Mouse (Mus musculus) intestine, embryonic 15.5 days (tissue): ENCODE results near the gene Pih1d1. TPM values are rescaled to one million over a fixed set of nuclear protein-coding genes. Genes with fewer than 3 reads are reported as not detected.

Experiments used
- ATAC-seq: fragments of 200-750 bp; cut with Nextera tagmentation; 2 replicates; pipeline ENCODE4 v1.8.0; 2017; ENCODE audit warnings: moderate TSS enrichment, moderate library complexity
- H3K27ac ChIP-seq: fragments of 300-500 bp; sonication (generic); 2 replicates; pipeline ENCODE4 v1.5.1; 2015; ENCODE audit warnings: mild to moderate bottlenecking, inconsistent platforms
- H3K27me3 ChIP-seq: fragments of 300-500 bp; sonication (generic); replicated peaks from 2 replicates; pipeline ENCODE4 v1.6.1; 2015; ENCODE audit warnings: inconsistent platforms
- H3K36me3 ChIP-seq: fragments of 300-500 bp; sonication (generic); 2 replicates; pipeline ENCODE4 v1.6.1; 2015; ENCODE audit warnings: inconsistent platforms
- H3K4me1 ChIP-seq: fragments of 300-500 bp; sonication (generic); replicated peaks from 2 replicates; pipeline ENCODE4 v1.6.1; 2015; ENCODE audit warnings: inconsistent platforms
- H3K4me2 ChIP-seq: fragments of 300-500 bp; sonication (generic); replicated peaks from 2 replicates; pipeline ENCODE4 v1.6.1; 2015; ENCODE audit warnings: mild to moderate bottlenecking, inconsistent platforms
- H3K4me3 ChIP-seq: fragments of 300-500 bp; sonication (generic); replicated peaks from 2 replicates; pipeline ENCODE4 v1.5.1; 2015; ENCODE audit warnings: inconsistent platforms
- H3K9ac ChIP-seq: fragments of 300-500 bp; sonication (generic); 2 replicates; pipeline ENCODE4 v1.6.1; 2015; ENCODE audit warnings: inconsistent platforms
- H3K9me3 ChIP-seq: fragments of 300-500 bp; sonication (generic); 2 replicates; pipeline ENCODE4 v1.6.1; 2016; ENCODE audit warnings: inconsistent platforms
- WGBS: fragments of 180-500 bp; shearing (Covaris S2); methylation state at CpG from one replicate; pipeline ENCODE4 v1.1.7; 2015; 5-methylcytosine and 5-hydroxymethylcytosine counted together
- polyA plus RNA-seq: library from polyadenylated mRNA; unstranded; fragments of >200 nt; fragmentation: Nextera tagmentation; extraction: Ambion mirVana; gene quantifications from 2 replicates; pipeline ENCODE4 v1.2.1, GENCODE M21; 2015

Gene Pih1d1
- polyA plus RNA-seq, 1 experiment from 2014 or later = 94.1 TPM

DNA sequence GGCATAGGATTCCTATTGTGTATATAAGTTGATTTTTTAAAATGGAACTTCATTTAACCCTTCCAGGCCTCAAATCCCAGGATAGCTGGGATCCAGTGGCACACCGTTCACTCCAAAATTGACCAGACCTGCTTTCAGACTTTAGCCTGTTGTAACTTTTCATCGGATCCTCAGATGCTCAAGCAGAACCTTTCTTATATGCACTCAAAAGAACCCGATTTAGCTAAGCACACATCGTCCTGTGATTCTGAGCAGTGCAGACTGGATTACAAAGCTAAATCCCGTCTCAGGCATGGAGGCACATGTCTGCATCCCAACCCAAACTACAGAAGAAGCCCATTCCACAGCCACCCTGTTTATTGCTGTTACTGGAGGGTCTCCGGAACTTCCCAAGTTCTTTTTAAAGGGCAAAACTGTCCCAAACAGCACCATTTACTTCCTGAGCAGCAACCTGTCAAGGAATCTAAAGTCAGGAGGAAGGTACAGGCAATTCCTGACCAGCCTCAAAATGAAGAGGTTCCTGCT lies 26.3 kb upstream of the Pih1d1 start:
- 1% methylated on average over 6 of the region's 6 CpGs for WGBS
- peak overlapping the region; percentile 71 for H3K4me2 ChIP-seq
- H3K36me3 ChIP-seq = peaks cover 22% of the 10 kb centered on the region
- peak overlapping the region; percentile 87 for H3K27ac ChIP-seq
- peaks cover 27% of the 10 kb centered on the region for H3K4me1 ChIP-seq
- no peaks in the 10 kb centered on the region for H3K27me3 ChIP-seq
- peak overlapping the region; percentile 99 for H3K9ac ChIP-seq
- no peak for ATAC-seq
- peak overlapping the region; percentile 89 for H3K4me3 ChIP-seq
- no peaks in the 10 kb centered on the region for H3K9me3 ChIP-seq

DNA sequence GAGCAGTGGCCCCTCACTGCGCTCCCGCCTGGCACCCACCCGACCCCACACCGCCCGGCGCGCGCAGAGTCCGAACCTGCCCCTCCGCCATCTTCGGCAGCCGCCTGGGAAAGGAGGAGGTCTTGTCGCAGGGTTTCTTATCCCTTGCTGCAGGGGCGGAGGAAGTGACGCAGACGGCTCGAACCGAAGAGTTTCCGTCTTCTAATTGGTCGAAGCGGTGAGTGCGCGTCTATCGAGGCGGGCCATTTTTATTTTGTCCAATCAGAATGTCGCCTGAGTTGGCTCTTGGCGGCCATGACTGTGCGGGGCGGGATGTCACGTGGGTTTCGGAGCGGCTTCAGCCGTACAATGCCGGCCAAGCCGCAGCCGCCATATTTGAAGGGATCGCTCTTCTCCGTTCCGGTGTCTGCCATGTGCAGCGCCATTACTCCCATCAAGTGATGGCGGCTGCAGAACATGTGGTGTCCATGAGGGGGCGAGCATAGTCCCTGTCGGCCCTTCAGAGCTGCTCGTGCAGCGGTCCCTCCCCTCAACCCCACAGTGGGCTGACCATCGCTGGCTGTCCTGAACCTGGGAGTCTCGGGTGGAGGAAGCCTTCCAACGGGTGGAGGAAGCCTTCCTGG lies 25.4 kb upstream of the Pih1d1 start, which contains the start of gene Rpl13a:
Gene Rpl13a (minus strand): TSS at position 138 of the 623 bp plus-strand sequence.
- peaks cover 22% of the 10 kb centered on the region for H3K36me3 ChIP-seq
- ATAC-seq = peak; percentile 91
- WGBS = under 1% methylated on average over 48 of the region's 48 CpGs

GRCm38 (mm10) chr7:45129318-45129717 lies 24.8 kb upstream of the Pih1d1 start:
- H3K4me1 ChIP-seq = peaks cover 22% of the 10 kb centered on the region
- no peaks in the 10 kb centered on the region for H3K27me3 ChIP-seq
- ATAC-seq = no peak; the same call in 1 of the 2 replicates
- H3K36me3 ChIP-seq = peaks cover 22% of the 10 kb centered on the region
- no peaks in the 10 kb centered on the region for H3K9me3 ChIP-seq
- peak overlapping the region; percentile 73 for H3K4me2 ChIP-seq
- H3K9ac ChIP-seq = peak overlapping the region; percentile 65
- 2% methylated on average over 17 of the region's 17 CpGs for WGBS
- peak overlapping the region; percentile 90 for H3K27ac ChIP-seq
- peak overlapping the region; percentile 89 for H3K4me3 ChIP-seq

More for the DNA sequence above, 25.4 kb upstream of the Pih1d1 start, which contains the start of gene Rpl13a:
- Histone ChIP-seq H3K9ac (peak within 1 kb of the TSS; percentile 99), H3K4me2 (peak within 1 kb of the TSS; percentile 73), H3K27ac (peak within 1 kb of the TSS; percentile 90), H3K27me3 (no peaks in the 10 kb centered on the region), H3K9me3 (no peaks in the 10 kb centered on the region), H3K4me1 (peaks cover 22% of the 10 kb centered on the region), H3K4me3 (peak within 1 kb of the TSS; percentile 89)

- no peak overlapping the region for H3K9ac ChIP-seq
- 61% methylated on average over 15 of the region's 15 CpGs for WGBS
Measured at GRCm38 (mm10) chr7:45129776-45130512, 24.2 kb upstream of the Pih1d1 start.

GRCm38 (mm10) chr7:45131850-45132249 lies 22.3 kb upstream of the Pih1d1 start:
- Histone ChIP-seq H3K36me3 (peaks cover 4% of the 10 kb centered on the region), H3K27me3 (no peaks in the 10 kb centered on the region), H3K4me1 (peaks cover 18% of the 10 kb centered on the region), H3K27ac (no peak overlapping the region), H3K9me3 (no peaks in the 10 kb centered on the region), H3K9ac (no peak overlapping the region), H3K4me2 (no peak overlapping the region), H3K4me3 (no peak overlapping the region)
- WGBS = 78% methylated on average over 11 of the region's 11 CpGs
- no peak for ATAC-seq

More at GRCm38 (mm10) chr7:45129776-45130512, 24.2 kb upstream of the Pih1d1 start:
- Histone ChIP-seq H3K27ac (0 out of 2 replicates have a peak overlapping the region, but pooled peaks have one; percentile 90), H3K27me3 (no peaks in the 10 kb centered on the region), H3K4me3 (peak overlapping the region; percentile 89), H3K9me3 (no peaks in the 10 kb centered on the region), H3K4me2 (peak overlapping the region; percentile 73), H3K4me1 (peaks cover 24% of the 10 kb centered on the region), H3K36me3 (peaks cover 22% of the 10 kb centered on the region)
- ATAC-seq = no peak

DNA sequence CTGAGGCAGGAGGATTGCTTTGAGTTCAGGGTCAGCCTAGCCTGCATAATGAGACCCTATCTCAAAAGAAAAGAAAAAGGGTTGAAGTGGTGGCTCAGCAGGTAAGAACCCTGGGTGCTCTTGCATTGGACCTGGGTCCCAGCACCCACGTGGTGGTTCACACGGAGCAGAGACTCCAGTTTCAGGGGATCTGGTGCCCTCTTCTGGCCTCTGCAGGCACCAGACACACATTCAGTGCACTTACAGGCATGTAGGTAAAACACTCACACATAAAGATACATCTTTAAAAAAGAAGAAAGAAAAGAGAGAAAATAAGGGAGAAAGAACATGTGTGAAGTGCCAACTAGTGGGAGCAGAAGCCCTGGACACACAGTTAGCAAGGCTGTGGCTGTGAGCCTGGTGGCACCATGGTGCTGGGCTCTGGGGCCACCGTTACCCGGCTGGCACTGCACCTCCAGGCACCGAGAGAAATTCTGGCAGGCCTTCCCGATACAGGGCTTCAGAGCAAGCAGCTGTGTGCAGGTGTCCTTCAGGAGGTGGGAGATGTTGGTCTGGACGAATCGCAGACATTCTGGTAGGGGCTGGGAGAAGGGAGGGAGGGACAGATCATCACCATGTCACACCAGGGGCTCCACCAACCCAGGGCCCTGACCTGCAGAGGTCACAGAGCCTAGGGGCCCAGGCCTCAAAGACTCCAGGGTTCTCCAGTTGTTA lies 20.5 kb upstream of the Pih1d1 start:
- WGBS = 81% methylated on average over 8 of the region's 8 CpGs
- Histone ChIP-seq H3K4me1 (peaks cover 13% of the 10 kb centered on the region), H3K9me3 (no peaks in the 10 kb centered on the region), H3K36me3 (no peaks in the 10 kb centered on the region), H3K4me3 (no peak overlapping the region), H3K27ac (no peak overlapping the region), H3K4me2 (0 out of 2 replicates have a peak overlapping the region, but pooled peaks have one; percentile 11), H3K27me3 (no peaks in the 10 kb centered on the region), H3K9ac (no peak overlapping the region)
- no peak for ATAC-seq

DNA sequence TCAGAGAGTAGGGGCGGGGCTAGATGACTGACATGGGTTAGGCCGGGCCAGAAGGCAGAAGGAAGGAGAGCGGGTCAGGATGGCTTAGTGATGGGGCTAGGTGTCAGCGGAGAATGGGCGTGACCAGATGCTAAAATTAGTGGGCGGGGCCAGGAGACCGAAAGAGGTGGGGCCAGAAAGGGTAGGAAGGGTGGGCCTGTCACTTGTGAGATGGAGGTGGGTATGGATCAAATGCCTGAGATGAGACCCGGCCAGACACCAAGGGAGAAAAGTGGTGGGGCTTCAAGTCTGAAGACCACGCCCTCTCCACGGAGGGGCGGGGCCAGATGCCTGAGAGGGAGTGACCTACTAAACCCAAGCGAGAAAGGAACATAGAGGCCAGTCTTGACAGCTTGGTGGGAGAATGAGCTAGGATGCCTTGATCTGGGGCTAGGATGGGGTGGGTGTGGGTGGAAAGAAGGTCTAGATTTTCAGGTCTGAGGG lies 19.5 kb upstream of the Pih1d1 start:
- Histone ChIP-seq H3K4me1 (peaks cover 13% of the 10 kb centered on the region), H3K4me3 (no peak overlapping the region), H3K27me3 (no peaks in the 10 kb centered on the region), H3K4me2 (peak overlapping the region; percentile 11; the same call in 1 of the 2 replicates), H3K36me3 (no peaks in the 10 kb centered on the region), H3K9me3 (no peaks in the 10 kb centered on the region), H3K9ac (no peak overlapping the region), H3K27ac (no peak overlapping the region)
- ATAC-seq = no peak; the same call in 1 of the 2 replicates
- WGBS = 10% methylated on average over 12 of the region's 12 CpGs

GRCm38 (mm10) chr7:45135370-45135769 lies 18.7 kb upstream of the Pih1d1 start:
- H3K4me2 ChIP-seq = peak overlapping the region; percentile 84
- peak overlapping the region; percentile 69; the same call in 1 of the 2 replicates for H3K9ac ChIP-seq

GRCm38 (mm10) chr7:45135993-45136567 lies 18.0 kb upstream of the Pih1d1 start, which contains the start of the genes Gm45713 and Flt3l:
Gm45713 (minus strand) TSS chr7:45136231.
Flt3l (minus strand) TSS chr7:45136432.
- peak within 1 kb of the TSS; percentile 60 for H3K4me3 ChIP-seq
- H3K27ac ChIP-seq = no peak within 1 kb of the TSS
- no peaks in the 10 kb centered on the region for H3K9me3 ChIP-seq
- peak; percentile 90 for ATAC-seq
- H3K36me3 ChIP-seq = no peaks in the 10 kb centered on the region
- peaks cover 9% of the 10 kb centered on the region for H3K4me1 ChIP-seq
- H3K27me3 ChIP-seq = no peaks in the 10 kb centered on the region
- WGBS = 3% methylated on average over 29 of the region's 29 CpGs
- peak within 1 kb of the TSS; percentile 84 for H3K4me2 ChIP-seq
- H3K9ac ChIP-seq = peak within 1 kb of the TSS; percentile 69

More at GRCm38 (mm10) chr7:45135370-45135769, 18.7 kb upstream of the Pih1d1 start:
- no peak overlapping the region for H3K27ac ChIP-seq
- H3K9me3 ChIP-seq = no peaks in the 10 kb centered on the region
- 79% methylated on average over 3 of the region's 3 CpGs for WGBS
- peaks cover 9% of the 10 kb centered on the region for H3K4me1 ChIP-seq
- no peaks in the 10 kb centered on the region for H3K36me3 ChIP-seq
- no peak for ATAC-seq
- H3K27me3 ChIP-seq = no peaks in the 10 kb centered on the region
- H3K4me3 ChIP-seq = peak overlapping the region; percentile 60; the same call in 1 of the 2 replicates

GRCm38 (mm10) chr7:45137171-45138006 lies 16.7 kb upstream of the Pih1d1 start:
- ATAC-seq = no peak
- Histone ChIP-seq H3K4me3 (no peak overlapping the region), H3K27me3 (no peaks in the 10 kb centered on the region), H3K4me1 (peaks cover 9% of the 10 kb centered on the region), H3K27ac (no peak overlapping the region), H3K36me3 (0 out of 2 replicates have a peak, but pooled peaks cover 3% of the 10 kb centered on the region), H3K9me3 (no peaks in the 10 kb centered on the region), H3K4me2 (no peak overlapping the region), H3K9ac (no peak overlapping the region)
- 73% methylated on average over 12 of the region's 12 CpGs for WGBS
